Mouse (Mus musculus): ENCODE data around the gene Mgat4a.

Mgat4a gene

DNA sequence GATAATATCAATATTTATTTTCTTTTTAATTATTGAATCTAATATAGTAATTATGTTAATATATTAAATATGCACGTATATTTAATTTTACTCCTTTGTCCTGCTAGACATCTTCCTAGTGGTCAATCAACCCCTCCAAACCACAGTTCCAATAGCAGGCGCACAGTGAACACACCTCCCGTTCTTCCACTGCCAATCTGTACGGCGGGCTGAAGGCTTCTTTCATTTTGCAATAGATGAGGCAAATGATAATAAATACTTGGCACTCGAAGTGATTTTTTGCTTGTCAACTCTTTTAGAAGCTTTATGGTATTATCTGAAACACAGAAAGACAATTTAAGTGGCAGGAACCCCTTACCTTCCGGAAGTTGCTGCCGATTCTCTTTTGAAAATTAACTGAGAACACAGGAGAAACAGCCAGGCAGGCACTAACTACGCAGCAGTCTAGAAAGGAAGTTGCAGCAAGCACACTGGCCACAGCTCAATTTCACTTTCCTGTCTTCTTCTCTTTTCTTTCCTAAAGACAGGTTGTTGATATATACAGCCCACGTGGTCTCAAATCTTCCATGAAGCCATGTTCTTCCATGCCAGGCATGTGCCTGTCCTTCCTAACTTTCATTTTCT, 45.0 kb downstream of the Mgat4a start:
- no peak for DNase-seq (ENCODE audit: low read depth)

DNA sequence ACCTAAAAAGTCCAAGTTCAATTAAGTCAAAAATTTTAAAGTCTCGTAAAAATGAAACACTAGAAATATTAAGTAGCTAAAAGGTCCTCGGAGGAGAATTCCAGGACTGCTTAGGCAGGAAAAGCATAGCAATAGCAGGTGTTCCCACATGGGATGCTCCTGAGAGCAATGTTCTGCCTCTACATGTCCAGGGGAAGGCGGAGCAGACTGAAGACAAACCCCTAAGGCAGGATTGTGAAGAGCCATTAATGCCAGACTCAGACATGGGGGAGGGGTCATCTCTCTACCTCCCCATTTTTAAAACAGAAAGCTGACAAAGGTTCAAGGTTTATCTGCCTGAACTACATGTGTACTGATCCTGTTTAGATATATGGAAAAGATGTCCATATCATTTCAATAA, 45.7 kb downstream of the Mgat4a start:
- no peak for DNase-seq (ENCODE audit: low read depth)

DNA sequence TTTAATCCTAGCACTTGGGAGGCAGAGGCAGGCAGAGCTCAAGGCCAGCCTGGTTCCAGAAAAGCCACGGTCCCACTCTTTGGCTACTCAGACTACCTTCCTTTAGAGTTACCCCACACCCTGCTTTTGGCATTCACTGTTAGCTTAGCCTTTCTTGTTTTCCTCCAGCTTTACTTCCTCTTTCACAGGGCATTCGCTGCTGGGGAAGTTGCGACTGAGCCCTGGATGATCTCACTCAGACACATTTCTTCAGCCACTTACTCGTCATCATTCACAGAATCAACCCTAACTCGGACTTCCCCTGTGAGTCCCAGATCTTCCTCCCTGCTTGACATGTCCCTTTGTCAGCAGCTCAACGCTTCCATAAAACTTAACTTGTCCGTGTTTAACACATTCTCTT, 49.1 kb downstream of the Mgat4a start:
- no peak for DNase-seq (ENCODE audit: low read depth)

DNA sequence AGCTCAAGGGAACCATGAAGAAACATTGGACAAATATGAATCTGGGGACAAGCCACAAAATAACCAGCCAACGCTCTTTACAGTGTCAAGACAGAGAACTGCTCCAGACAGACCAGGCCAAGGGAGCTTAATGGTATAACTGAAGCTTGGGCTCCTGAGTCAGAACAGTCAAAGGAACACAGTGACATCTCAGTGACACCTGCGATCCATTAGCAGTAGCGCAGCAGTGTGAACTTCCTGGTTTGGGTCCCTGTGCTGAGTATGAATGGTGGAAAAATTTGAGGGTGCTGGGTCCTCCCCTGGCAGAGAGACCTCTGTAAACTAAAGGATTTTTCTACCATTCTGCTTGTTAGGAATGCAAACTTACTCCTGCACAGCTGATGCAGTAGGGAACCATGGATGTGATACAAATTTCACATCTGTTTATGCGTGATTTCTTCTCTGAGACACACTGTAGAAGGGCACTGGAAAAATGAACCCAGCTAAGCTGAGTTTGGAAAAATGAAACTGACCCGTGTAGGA, 50.1 kb downstream of the Mgat4a start:
- no peak for DNase-seq (ENCODE audit: low read depth)

DNA sequence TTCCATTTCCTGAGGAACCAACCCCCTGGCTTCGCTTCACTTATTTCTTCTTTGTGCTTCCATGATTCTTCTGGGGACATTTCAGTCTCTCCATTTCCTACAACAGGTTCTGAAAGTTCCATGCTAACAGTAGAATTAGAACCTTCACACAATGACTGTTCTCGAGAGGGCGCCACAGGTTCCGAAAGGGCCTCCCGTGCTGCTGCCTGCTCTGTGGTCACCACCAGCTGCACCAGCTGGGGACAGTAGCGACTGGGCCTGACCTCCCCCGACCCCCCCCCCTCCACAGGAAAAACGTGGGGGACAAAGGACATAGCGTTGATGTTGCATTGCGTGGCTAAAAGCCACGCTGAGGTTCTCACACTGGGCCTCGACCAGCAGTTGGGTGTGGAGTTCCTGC, 52.3 kb downstream of the Mgat4a start:
- no peak for DNase-seq (ENCODE audit: low read depth)

DNA sequence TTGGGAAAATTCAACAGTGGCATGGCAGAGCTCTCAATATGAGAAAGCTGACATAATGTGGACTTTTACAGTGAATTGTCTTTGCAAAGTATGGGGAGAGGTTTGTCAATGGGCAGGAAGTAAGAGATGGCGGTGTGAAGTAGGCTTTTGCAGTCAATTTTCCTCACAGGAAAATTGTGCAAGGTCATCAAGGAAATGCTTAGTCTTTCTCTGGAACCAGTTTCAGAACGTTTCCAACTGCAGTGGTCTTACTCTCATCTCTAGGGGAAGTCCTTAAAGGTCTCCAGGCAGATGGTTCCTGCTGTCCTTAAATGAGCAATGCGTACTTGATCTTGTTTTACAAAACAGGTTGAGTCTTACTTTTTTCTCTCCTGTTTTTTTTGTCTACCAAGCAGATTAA, 53.8 kb downstream of the Mgat4a start:
- DNase-seq (ENCODE audit: low read depth), result no peak

DNA sequence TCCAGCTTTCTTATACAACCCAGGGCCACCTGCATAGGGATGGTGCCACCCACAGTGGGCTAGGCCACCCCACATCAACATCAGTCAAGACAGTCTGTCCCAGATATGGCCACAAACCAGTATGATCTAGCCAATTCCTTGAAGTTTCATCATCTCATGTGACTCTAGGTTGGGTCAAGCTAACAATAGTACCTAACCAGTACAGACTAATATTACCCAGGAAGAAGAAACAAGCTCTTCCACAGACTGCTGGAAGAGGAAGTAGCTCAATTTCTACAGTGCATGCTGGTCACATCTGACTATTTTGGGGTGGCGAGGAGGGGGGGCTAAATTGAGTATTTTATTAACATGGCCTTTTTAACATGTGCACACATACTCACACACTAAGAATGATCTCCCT, 54.4 kb downstream of the Mgat4a start:
- no peak for DNase-seq (ENCODE audit: low read depth)

DNA sequence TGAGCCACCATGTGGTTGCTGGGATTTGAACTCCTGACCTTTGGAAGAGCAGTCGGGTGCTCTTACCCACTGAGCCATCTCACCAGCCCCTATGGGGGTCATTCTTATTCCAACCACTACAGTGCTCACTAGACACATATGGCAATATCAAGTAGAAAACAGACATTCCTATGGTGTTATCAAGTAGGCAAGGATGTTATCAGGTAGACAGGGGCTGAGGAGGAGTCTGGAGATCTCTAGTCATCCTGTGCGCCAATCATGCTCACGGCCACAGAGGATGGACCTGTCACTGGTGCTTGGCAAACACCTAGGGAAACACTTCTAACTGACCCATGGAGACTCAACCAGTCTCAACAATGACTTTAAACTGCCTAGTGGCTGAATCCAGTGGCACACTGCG, 56.2 kb downstream of the Mgat4a start:
- no peak for DNase-seq (ENCODE audit: low read depth)

DNA sequence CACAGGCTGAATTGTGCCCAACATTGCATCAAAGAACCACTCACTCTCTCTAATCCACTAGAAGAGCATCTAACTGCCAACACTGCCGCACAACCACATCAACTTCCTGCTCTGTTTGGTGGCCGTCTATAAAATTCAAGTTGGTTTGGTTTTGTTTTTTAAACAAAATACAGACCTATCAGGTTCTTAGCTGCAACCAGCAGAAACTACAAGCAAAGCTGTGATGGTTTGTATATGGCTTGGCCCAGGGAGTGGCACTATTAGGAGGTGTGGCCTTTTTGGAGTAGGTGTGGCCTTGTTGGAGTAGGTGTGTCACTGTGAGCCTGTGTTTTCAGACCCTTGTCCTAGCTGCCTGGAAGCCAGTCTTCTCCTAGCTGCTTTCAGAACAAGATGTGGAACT, 59.5 kb downstream of the Mgat4a start:
- DNase-seq (ENCODE audit: low read depth), result no peak

DNA sequence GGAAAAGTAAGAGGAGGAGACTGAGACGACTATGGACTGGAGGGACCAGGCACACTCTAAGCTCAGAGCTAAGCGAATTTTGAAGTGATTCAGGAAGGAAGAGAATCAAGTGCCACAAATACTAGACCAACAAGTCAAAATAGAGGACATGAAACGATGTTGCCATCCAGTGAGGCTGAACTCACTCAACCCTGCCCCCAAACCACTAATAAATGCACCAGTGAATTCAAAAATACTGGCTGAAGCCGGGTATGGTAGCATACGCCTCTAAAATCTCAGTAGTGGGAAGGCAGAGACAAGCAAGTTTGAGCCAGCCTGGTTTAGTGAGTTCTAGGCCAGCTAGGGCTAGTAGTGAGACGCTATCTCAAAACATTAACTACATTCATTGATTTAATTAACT, 60.1 kb downstream of the Mgat4a start:
- no peak for DNase-seq (ENCODE audit: low read depth)

DNA sequence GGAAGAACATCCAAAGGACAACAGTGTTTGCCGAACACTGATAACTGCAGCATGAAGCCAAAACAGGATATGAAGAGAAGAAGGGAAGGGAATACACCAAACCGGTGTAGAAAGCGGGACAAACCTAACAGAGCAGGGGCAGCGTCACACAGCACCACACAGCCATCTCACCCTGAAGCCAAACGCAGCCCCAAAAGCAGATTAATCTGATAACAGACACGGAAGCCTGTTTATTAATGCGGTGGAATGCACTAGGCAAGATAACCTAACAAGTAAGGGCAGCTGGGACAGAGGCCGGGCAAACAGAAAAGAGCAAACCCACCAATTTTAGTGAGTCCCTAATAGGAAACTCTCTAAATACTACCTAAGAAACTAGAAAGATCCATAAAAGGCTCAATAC, 61.1 kb downstream of the Mgat4a start:
- DNase-seq (ENCODE audit: low read depth), result no peak

DNA sequence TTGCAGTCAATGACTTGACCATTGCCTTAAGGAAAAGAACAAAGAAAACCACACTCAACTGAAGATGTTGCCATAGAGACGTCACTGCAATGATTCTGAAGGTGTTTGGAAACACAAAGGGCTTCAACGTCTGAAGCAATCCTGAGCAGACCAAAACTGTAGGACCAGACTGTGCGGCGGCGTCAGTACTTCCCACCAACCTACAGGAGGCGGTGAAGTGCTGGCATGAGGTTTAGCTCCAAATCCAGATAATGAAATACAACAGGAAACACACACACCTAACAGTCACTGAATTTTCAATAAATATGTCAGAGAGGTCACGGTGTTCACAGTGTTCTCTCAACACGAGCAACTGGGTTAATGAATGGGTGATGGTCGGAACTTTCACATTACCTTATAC, 61.7 kb downstream of the Mgat4a start:
- no peak for DNase-seq (ENCODE audit: low read depth)

DNA sequence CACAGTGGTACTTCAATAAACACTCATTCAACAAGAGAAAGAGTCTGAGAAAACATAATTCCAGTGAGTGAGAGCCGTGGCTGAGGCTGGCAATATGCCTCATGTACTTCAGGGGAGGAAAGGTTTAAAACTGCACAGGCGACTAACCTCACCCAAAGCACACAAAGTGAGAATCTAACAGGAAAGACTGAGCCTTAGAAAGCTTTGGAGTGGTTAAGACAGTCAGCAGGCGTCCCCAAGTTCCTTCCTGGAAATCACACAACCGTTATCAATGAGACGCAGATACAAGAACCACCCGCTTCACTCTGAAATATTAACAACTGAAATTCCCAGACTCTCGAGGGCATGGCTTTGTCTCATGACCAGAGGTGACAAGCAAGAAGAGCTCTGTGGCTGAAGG, 62.4 kb downstream of the Mgat4a start:
- no peak for DNase-seq (ENCODE audit: low read depth)

DNA sequence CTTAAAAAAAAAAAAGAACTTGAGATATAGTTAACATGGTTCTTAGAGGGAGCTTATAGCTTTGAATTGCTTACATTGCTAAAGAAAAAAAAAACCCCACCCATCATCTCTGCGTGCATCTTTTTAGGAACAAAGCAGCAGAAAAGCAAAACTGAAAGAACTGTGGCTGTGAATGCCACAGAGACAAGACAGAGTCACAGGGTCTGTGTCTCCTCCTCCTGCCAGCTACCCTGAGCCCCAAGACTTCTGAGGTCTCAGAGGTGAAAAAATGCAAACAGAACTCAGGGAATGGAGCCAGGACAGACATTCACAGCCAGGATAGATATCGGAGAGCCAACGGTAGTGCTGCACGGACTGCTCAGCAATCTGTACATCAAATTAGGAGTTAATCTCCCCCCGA, 62.9 kb downstream of the Mgat4a start:
- no peak for DNase-seq (ENCODE audit: low read depth)

DNA sequence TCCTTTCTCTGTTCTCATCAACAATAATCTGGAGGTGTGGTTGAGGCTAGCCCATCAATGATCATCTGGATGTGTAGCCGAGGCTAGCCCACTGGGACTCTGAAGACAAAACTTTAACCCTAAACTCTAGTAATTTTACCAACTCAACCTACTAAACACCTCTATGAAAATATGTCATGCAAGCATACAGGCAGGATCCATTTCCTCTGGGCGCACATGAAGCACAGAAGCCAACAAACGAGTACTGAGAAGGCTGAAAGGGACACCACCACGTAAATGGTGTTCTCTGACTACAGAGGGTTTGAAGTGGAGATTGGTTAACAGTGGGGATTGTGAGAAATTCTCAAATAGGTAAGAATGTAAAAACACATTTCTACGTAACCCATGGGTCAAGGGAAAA, 63.6 kb downstream of the Mgat4a start:
- no peak for DNase-seq (ENCODE audit: low read depth)

DNA sequence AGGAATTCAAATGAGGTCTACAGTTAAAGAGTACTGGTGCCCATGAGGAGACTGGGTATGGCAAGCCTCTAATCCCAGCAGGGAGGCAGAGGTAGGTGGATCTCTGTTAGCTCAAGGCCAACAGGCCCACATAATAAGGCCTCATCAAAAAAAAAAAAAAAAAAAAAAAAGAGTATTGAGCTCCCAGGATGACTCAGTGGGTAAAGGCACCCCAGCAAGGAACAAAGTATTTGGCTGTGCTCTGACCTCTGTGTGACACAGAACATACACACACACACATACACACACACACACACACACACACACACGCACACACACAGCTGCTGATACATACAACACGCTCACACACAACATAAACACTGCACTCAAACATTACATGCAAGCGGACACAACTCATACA, 65.5 kb downstream of the Mgat4a start:
- DNase-seq (ENCODE audit: low read depth), result no peak

DNA sequence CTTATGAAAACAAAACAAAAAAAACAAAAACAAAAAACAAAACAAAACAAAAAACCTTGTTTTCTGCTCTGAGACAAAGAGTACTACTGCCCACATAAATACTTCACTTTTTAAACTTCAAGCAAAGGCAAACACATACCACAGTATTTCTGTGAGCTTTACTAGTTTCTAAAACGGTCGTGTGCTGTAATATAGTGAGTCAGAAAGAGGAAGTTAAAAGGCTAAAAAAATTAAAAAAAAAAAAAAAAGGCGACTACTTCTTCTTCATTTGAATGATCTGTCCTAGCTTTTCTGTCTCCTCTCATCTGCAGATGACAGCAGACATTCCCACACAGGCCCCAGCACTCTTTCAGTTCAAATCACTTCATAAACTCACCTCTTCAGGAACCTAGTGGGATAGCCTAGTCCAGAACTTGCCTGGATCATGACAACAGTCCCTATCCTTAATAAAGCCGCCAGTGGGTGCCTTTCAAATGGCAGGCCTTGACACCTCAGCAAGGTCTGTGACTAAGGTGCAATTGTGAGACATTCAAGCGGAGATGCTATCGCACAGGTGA, 66.1 kb downstream of the Mgat4a start:
- no peak for DNase-seq (ENCODE audit: low read depth)

DNA sequence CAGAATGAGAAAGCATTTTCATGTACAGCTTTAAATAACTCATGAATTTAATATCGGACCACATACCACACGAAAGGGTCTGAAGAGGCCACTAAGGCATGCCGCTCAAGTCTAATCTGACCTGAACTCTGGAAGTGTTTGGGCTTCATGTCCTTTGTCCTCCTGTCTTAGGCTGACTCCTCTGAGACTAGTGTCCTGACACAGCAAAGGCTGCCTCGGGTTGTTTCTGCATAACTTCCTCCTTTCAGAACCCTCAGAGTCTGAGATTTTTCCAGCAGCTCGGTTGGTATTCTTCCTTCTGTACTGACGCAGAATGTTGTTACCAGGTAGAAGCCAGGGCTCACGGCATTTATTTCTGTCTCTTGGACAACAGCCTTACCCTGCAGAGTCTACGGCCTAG, 66.8 kb downstream of the Mgat4a start:
- DNase-seq (ENCODE audit: low read depth), result no peak

DNA sequence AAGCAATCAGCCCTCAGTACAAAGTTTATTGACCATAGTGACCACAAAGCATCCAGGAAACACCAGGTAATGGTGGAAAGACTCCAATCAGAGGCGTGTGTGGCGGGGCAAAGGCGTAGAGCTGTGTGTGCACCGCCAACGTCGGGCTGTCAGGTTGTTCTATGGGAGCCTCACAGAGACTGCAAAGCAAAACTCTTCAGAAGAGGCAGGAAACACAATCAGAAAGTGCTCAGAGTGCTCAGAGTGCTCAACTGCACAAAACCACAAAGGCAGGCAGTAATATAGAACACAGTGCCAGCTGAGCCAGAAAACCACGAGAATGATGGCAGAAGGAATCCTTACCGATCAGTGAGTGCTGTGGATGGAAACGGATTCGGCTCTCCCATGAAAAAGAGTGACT, 67.6 kb downstream of the Mgat4a start:
- no peak for DNase-seq (ENCODE audit: low read depth)

DNA sequence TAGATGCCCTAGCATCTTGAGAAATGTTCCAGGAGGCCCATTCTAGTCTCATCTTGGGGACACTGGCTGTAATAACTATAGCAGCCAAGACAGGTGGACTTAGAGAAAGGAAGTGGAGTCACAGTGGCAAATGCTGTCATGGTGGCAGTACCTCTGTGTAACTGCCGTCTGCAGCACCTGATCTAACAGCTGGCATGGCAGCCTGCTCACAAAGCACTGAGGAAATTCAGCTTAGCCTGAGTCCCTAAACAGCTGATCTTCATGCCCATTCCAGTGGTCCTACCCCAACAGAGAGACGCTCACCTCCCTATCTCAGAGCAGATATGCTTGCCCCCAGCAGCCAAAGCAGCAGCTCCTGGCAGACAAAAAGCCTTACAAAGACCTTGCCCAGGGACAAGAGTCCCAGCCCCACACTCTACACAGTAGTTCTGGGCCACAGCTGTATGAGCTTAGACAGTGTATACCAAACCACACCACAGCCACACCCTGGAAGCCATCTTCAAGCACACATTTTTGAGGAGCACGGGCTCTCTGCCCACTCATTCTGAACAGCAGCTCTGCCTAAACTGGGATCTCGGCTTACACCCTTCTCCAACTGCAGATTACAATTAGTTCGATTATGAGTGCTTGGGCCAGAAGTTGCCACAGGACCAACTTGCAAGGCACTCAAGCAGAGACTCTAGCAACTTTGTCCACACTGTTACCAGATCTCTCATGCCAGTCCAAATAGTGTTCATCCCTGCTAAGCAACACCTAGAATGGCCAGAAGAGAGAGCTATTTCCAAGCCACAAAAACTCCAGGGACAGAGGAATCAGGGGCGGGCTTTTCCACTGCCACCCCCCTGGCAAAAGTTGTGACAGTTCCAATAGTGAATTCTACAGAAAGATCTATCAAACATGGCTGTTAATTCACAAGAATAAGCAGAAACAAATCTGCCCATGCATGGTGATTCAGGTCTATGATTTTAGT, 69.4 kb downstream of the Mgat4a start:
- DNase-seq (ENCODE audit: low read depth), result no peak

DNA sequence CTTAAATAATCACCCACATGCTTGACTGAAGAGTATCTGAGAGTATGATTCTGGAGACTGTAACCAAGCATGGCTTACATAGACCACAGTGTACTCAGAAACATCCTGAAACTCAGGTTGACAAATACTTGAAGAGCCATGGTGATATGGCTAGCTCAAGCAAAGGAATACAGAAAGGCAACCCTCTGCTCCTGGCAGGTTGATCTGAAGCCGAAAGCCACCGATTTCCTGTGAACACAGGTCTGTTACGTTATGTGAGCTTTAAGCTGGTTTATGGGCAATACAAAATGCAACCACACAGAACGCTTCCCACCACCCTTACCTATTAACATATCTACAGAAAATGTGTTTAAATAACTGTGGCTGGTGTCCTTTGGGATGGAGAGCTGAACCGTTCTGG, 71.8 kb downstream of the Mgat4a start:
- DNase-seq (ENCODE audit: low read depth), result no peak

DNA sequence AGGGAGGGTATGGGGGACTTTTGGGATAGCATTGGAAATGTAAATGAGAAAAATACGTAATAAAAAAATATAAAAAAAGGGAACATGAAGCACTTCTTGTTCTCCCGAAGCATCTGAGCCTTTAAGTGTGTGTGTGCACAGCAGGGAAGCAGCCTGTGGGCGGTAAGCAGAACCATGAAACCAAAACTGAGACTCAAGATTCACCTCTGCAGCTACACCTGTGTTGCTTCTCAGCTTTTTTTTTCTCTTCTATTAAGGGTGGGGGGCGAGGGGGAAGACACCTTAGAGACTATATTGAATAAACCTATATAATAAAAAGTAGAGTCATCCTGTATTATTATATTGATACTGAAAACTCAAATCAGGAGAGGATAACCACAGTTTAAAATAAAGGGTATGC, 73.0 kb downstream of the Mgat4a start:
- no peak for DNase-seq (ENCODE audit: low read depth)

DNA sequence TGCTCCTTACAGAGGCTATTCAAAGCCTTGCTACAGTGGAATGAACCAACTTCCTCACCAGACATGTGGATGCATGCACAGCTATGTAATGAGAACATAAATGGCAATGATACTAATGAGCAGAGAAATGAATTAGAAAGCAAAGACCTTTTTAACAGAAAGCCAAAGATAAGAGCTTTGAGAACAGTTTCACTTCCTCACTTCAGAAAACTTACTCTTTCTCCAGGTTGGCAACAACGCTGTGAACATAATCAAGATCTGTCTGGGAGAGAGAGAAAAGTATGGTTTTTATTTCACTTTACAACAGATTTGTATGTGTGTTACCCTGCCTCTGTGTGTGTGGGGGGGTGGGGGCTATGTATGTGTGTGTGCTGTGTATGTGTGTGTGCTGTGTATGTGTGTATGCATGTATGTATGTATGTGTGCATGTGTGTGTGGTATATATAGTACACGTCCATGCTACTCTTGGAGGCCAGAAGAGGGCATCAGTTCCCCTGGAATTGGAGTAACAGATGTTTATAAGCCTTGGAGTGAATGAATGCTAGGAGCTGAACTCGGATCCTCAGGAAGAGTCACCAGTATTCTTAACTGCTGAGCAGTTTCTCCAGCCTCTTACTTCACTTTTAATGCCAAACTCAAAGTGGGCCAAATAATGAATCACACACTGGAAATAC, 74.4 kb downstream of the Mgat4a start:
- DNase-seq (ENCODE audit: low read depth), result no peak
